Mouse (Mus musculus) mature B cell (primary cell): ENCODE results near the gene Rabif.

Experiments used
- in situ Hi-C: fragments of 300-500 bp; cut with MboI; formaldehyde crosslinking; loops from 2 replicates; pipeline ENCODE4 v1.14.3; 2019

Rabif gene

GRCm38 (mm10) chr1:134555240-134555870, 60.9 kb downstream of the Rabif start:
- in situ Hi-C loops: no loop called here

- in situ Hi-C loops: no loop called here
These were observed 61.6 kb downstream of the Rabif start for GRCm38 (mm10) chr1:134555871-134556670.

GRCm38 (mm10) chr1:134556671-134557218, 62.3 kb downstream of the Rabif start:
- in situ Hi-C loops: no loop called here
